Mouse (Mus musculus): ENCODE results near the gene Qsox1. TPM values are rescaled to one million over a fixed set of nuclear protein-coding genes. Genes with fewer than 3 reads are reported as not detected.

The Qsox1 gene
- polyA plus RNA-seq, 1 experiment from 2014 or later = 27.0 TPM

DNA sequence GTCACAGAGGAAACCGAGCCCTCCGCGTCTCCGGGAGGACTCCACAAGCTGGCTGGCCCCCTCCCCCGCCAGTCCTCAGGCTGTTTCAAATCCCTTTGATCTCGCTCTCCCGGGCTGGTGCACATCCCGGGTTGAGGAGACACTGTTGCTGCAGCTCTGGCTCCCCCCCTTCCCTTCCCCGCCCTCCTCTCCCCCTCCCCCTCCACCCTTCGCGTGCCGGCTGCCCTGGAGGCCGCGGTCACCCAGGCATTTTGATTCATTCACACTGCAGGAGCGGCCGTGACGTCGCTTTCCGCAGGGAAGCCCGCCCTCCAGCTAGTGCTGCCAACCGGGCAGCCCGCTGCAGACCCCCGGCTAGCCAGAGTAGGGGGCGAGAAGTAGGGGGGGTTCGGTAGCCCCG is 70.7 kb downstream of the Qsox1 start:
- H3K4me1 ChIP-seq (replicated peaks) = peaks cover 39% of the 10 kb centered on the region
- no peaks in the 10 kb centered on the region for H3K36me3 ChIP-seq
- peaks cover 83% of the 10 kb centered on the region for H3K27me3 ChIP-seq (replicated peaks)
- H3K9ac ChIP-seq = peak overlapping the region; percentile 42
- no peaks in the 10 kb centered on the region for H3K9me3 ChIP-seq (replicated peaks)
- peak overlapping the region; percentile 68 for H3K4me3 ChIP-seq
- 0 out of 2 replicates have a peak, but pooled peaks have one; percentile 33 for ATAC-seq (ENCODE audit: insufficient number of reproducible peaks, low FRiP score)
- no peak overlapping the region for H3K27ac ChIP-seq (ENCODE audit: poor library complexity, severe bottlenecking)
- H3K4me2 ChIP-seq = peak overlapping the region; percentile 100
- 0% methylated on average over 26 of the region's 26 CpGs for WGBS

DNA sequence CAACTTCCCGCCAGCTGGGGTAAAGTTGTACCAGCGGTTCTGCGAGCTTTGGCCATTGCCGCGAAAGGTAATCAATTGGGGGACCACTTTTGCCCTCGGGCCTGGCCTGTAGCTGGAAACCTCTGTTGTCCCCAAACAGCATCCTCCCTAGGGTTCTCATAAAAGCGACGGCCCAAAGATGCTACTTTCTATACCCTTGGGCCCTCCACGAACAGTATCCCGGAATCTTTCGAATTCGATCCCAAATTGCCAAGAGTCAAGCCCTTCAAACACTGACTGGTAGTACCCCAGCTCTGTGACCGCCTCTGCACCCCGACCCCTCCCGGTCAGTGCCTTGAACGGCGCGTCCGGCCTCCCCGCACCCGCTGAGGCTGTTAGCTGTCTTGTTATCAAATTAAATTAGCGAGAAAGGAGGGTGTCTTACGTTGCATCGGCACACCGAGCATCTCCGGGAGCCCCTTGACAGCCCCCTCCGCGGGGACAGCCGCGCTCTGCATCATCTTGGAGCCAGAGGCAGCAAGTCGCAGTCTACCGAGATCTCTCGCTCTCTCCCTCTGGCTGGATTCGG is 71.2 kb downstream of the Qsox1 start:
- Histone ChIP-seq H3K9me3 (replicated peaks) (no peaks in the 10 kb centered on the region), H3K4me3 (peak overlapping the region; percentile 68), H3K9ac (peak overlapping the region; percentile 42; the same call in 1 of the 2 replicates), H3K27me3 (replicated peaks) (peaks cover 83% of the 10 kb centered on the region), H3K4me1 (replicated peaks) (peaks cover 41% of the 10 kb centered on the region), H3K36me3 (no peaks in the 10 kb centered on the region), H3K27ac (ENCODE audit: poor library complexity, severe bottlenecking) (no peak overlapping the region), H3K4me2 (peak overlapping the region; percentile 100)
- under 1% methylated on average over 34 of the region's 34 CpGs for WGBS
- no peak for ATAC-seq (ENCODE audit: insufficient number of reproducible peaks, low FRiP score)

DNA sequence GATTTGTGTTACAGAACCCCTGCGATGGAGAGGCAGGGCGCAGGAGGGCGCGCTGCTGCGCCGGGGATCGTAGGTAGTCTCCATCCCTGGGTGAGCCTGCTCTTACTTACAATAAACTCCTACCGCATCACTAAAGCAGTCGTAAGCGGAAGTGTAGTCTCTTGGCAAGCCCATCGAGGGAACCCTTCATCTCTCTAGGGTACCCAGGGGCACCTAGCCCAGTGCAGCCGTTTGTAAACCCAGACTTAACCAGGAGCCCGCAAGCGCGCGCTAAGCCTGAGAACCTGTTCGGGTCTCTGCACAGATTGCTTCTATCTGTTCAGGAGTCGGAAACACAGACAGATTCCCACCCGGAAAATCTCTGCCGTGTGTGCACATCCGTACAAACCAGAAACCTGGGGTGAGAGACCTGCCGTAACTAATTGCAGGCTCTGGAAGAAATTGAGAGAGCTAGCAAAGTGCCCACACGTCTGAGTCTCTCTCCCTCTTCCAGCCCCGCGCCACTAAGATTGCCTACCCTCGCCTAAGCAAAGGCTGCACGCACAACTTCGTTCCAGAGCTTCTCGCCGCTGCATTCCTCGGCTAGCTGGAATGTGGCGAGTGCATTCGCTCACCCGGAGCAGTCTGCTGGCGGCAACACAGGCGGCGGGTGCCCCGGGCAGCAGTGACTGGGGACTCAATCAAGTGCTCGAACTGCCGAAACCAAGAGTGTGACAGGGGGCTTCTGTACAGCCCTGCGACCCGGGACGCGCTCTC is 71.9 kb downstream of the Qsox1 start:
- peak overlapping the region; percentile 42; the same call in 1 of the 2 replicates for H3K9ac ChIP-seq
- ATAC-seq (ENCODE audit: insufficient number of reproducible peaks, low FRiP score) = no peak

GRCm38 (mm10) chr1:155737809-155738383 is 74.8 kb downstream of the Qsox1 start:
- H3K4me1 ChIP-seq (replicated peaks) = peaks cover 37% of the 10 kb centered on the region
- H3K27ac ChIP-seq (ENCODE audit: poor library complexity, severe bottlenecking) = no peak overlapping the region
- no peak overlapping the region for H3K9ac ChIP-seq
- H3K4me2 ChIP-seq = peak overlapping the region; percentile 32; the same call in 1 of the 2 replicates
- peaks cover 95% of the 10 kb centered on the region for H3K27me3 ChIP-seq (replicated peaks)
- 0 out of 2 replicates have a peak overlapping the region, but pooled peaks have one; percentile 8 for H3K4me3 ChIP-seq
- H3K36me3 ChIP-seq = no peaks in the 10 kb centered on the region
- no peaks in the 10 kb centered on the region for H3K9me3 ChIP-seq (replicated peaks)
- no peak for ATAC-seq (ENCODE audit: insufficient number of reproducible peaks, low FRiP score)
- 1% methylated on average over 25 of the region's 25 CpGs for WGBS

More for the DNA sequence above, 71.9 kb downstream of the Qsox1 start:
- no peaks in the 10 kb centered on the region for H3K9me3 ChIP-seq (replicated peaks)
- H3K27ac ChIP-seq (ENCODE audit: poor library complexity, severe bottlenecking) = no peak overlapping the region
- WGBS = under 1% methylated on average over 44 of the region's 44 CpGs
- peak overlapping the region; percentile 68 for H3K4me3 ChIP-seq
- H3K36me3 ChIP-seq = no peaks in the 10 kb centered on the region
- H3K27me3 ChIP-seq (replicated peaks) = peaks cover 83% of the 10 kb centered on the region
- H3K4me1 ChIP-seq (replicated peaks) = peaks cover 41% of the 10 kb centered on the region
- H3K4me2 ChIP-seq = peak overlapping the region; percentile 100

DNA sequence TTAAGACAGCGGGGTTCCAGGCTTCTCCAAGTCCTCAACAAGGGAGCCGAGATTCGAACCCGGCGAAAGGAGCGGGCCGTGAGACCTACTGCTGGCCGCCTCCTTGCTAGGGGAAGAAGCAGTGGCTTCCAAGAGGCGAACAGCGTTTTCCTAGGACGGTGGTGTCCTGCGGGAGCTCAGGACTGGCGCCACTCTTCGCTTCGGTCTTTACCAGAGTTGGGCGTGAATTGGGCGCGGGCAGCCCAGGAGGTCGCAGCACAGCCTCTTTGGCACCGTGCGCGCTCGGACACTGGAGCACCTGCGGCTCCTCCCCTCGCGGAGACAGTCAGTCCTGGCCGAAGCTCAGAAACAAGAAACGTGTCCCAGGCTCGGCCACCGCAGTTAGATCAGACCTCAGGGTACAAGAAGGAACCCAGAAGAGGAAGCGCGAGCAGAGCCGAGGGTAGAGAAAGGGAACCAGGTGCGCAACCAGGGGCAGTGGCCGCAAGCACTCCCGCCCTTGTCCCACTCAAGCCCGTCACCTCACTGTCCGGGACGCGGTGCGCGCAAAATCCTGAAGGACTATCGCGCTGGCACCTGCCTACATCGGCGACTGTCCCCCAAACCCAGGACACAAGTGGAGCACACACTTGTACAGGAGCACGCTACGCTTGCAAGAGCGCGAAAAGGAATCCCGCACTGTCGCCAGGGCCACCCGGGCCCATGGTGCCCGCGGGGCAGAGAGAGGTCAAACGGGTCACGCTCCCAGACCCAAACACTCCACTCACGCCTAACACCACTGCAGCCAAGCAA is 75.5 kb downstream of the Qsox1 start:
- Histone ChIP-seq H3K9me3 (replicated peaks) (no peaks in the 10 kb centered on the region), H3K4me1 (replicated peaks) (peaks cover 32% of the 10 kb centered on the region), H3K27ac (ENCODE audit: poor library complexity, severe bottlenecking) (no peak overlapping the region), H3K36me3 (no peaks in the 10 kb centered on the region), H3K4me2 (peak overlapping the region; percentile 32), H3K4me3 (peak overlapping the region; percentile 8; the same call in 1 of the 2 replicates), H3K27me3 (replicated peaks) (peaks cover 95% of the 10 kb centered on the region), H3K9ac (no peak overlapping the region)
- no peak for ATAC-seq (ENCODE audit: insufficient number of reproducible peaks, low FRiP score)
- WGBS = under 1% methylated on average over 58 of the region's 58 CpGs

DNA sequence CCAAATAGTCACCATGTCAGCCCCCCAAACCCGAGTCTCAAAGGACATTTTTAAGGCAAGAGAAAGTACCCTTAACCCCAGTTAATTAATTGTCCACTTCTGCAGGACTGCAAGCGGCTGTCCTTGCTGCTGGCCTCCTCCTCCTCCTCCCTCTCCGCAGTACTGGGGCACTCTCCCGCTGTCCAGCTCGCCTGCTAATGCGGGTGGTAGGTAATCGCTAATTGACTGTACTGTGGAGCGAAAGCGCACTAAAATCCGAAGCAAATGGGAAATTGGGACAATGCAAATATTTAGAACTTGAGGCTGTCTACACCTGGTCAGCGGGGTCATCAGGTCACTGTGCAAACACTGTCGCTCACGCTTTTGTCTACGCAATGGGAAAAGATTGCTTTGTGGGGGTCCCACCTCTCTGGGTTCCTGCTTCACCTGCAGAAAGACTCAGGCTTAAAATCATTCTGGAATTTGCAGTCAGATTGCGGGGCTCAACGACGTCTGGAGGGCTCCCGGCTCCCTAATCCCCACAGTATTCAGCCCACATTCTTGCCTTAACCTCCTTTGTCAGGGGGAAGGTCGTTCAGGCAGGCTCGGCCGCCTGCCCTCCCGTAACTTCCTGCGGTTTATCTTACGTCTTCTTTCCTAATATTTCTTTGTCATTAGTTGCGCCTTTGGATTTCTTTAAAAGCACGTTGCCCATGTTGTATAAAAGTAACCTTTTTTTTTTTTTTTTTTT is 76.4 kb downstream of the Qsox1 start:
- peaks cover 23% of the 10 kb centered on the region for H3K4me1 ChIP-seq (replicated peaks)
- H3K27ac ChIP-seq (ENCODE audit: poor library complexity, severe bottlenecking) = no peak overlapping the region
- H3K9ac ChIP-seq = no peak overlapping the region
- no peak overlapping the region for H3K4me3 ChIP-seq
- H3K27me3 ChIP-seq (replicated peaks) = peaks cover 95% of the 10 kb centered on the region
- H3K9me3 ChIP-seq (replicated peaks) = no peaks in the 10 kb centered on the region
- ATAC-seq (ENCODE audit: insufficient number of reproducible peaks, low FRiP score) = no peak
- WGBS = under 1% methylated on average over 26 of the region's 26 CpGs
- no peaks in the 10 kb centered on the region for H3K36me3 ChIP-seq
- no peak overlapping the region for H3K4me2 ChIP-seq

- Histone ChIP-seq H3K4me3 (no peak overlapping the region), H3K4me2 (no peak overlapping the region), H3K27me3 (replicated peaks) (peaks cover 92% of the 10 kb centered on the region), H3K9ac (no peak overlapping the region), H3K9me3 (replicated peaks) (peaks cover 4% of the 10 kb centered on the region; the same call in 1 of the 2 replicates), H3K4me1 (replicated peaks) (no peaks in the 10 kb centered on the region), H3K36me3 (no peaks in the 10 kb centered on the region), H3K27ac (ENCODE audit: poor library complexity, severe bottlenecking) (no peak overlapping the region)
- WGBS = 1% methylated on average over 2 of the region's 2 CpGs
- no peak for ATAC-seq (ENCODE audit: insufficient number of reproducible peaks, low FRiP score)
Observed at GRCm38 (mm10) chr1:155731156-155731555, 81.5 kb downstream of the Qsox1 start.

- H3K4me1 ChIP-seq (replicated peaks) = no peaks in the 10 kb centered on the region
- no peak overlapping the region for H3K9ac ChIP-seq
- no peak overlapping the region for H3K4me3 ChIP-seq
- 5% methylated on average over 23 of the region's 23 CpGs for WGBS
- no peaks in the 10 kb centered on the region for H3K36me3 ChIP-seq
- H3K27me3 ChIP-seq (replicated peaks) = peaks cover 93% of the 10 kb centered on the region
- no peak overlapping the region for H3K27ac ChIP-seq (ENCODE audit: poor library complexity, severe bottlenecking)
- H3K4me2 ChIP-seq = no peak overlapping the region
- ATAC-seq (ENCODE audit: insufficient number of reproducible peaks, low FRiP score) = no peak
- peaks cover 4% of the 10 kb centered on the region; the same call in 1 of the 2 replicates for H3K9me3 ChIP-seq (replicated peaks)
Observed at GRCm38 (mm10) chr1:155729113-155729795, 83.4 kb downstream of the Qsox1 start.

- Histone ChIP-seq H3K4me2 (no peak overlapping the region), H3K36me3 (no peaks in the 10 kb centered on the region), H3K27ac (ENCODE audit: poor library complexity, severe bottlenecking) (no peak overlapping the region), H3K4me1 (replicated peaks) (no peaks in the 10 kb centered on the region; the same call in 1 of the 2 replicates), H3K9ac (no peak overlapping the region), H3K27me3 (replicated peaks) (peaks cover 95% of the 10 kb centered on the region), H3K9me3 (replicated peaks) (peaks cover 4% of the 10 kb centered on the region; the same call in 1 of the 2 replicates), H3K4me3 (no peak overlapping the region)
- ATAC-seq (ENCODE audit: insufficient number of reproducible peaks, low FRiP score) = no peak
- 32% methylated on average over 10 of the region's 10 CpGs for WGBS
Observed at GRCm38 (mm10) chr1:155727830-155728229, 84.9 kb downstream of the Qsox1 start.

All from heart, embryonic 12.5 days (tissue).